Mouse (Mus musculus): ENCODE measurements around the gene Wdr60.

DNA sequence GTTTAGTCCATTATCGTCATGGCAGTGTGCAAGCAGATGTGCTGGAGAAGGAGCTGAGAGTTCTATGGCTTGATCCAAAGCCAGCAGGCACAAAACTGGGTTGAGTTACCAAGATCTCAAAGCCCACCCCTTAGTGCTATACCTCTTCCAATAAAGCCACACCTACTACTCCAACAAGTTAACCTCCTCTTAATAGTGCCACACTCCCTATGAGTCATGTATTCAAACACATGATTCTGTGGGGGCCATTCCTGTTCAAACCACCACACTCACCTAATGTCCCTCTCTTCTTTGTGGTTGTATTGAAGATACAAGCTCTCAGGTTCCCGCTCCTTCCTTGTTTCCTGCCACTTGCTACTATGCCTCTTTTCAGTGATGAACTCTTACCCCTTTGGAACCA, 37.1 kb upstream of the Wdr60 start:
- TF ChIP-seq EP300 (IDR thresholded peaks at IDR 0.05) (no peak), CTCF (IDR thresholded peaks at IDR 0.05) (no peak)
